Mouse (Mus musculus): ENCODE results near the gene Nckap5.

DNA sequence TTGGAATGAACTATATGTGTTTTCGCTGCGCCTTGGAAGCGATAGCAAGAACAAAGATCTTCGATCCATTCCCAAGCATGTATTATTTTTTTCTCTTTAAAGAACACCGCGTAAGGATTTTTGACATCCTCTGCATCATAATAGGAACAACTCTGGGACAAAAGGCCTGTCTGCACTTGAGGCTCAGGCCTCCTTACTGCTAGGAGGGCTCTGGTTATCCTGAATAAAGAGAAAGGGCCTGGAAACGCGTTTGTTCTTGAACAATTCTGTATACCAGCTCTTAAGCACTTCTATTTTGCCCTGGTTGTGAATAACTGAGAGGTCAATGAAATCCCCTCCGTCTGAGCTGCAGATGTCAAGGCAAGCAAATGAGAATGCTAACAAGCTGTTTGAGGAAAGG lies 937.4 kb downstream of the Nckap5 start:
- TF ChIP-seq POLR2A (IDR thresholded peaks at IDR 0.05; ENCODE audit: insufficient read depth, low read length) (no peak), CTCF (IDR thresholded peaks at IDR 0.05; ENCODE audit: low read depth, low read length) (no peak), EP300 (IDR thresholded peaks at IDR 0.05; ENCODE audit: insufficient read depth, low read depth, low read length) (no peak)

All from ES-Bruce4 (cell line).